Mouse (Mus musculus) testis, adult 2 months (tissue): ENCODE measurements around the gene Mthfd2l. TPM values are rescaled to one million over a fixed set of nuclear protein-coding genes. Genes with fewer than 3 reads are reported as not detected.

Experiments
- H3K27ac ChIP-seq: fragments of 200-500 bp; 2 replicates; pipeline ENCODE4 v1.5.1; 2012; ENCODE audit warnings: low read depth, low read length; ENCODE audit not compliant: control insufficient read depth, insufficient read depth
- H3K27me3 ChIP-seq: fragments of 200-500 bp; 2 replicates; pipeline ENCODE4 v1.6.1; 2012; ENCODE audit warnings: mild to moderate bottlenecking, low read length, moderate library complexity; ENCODE audit not compliant: control insufficient read depth, insufficient read depth
- H3K36me3 ChIP-seq: fragments of 200-500 bp; 2 replicates; pipeline ENCODE4 v1.6.1; 2012; ENCODE audit warnings: mild to moderate bottlenecking, low read length; ENCODE audit not compliant: control insufficient read depth, insufficient read depth
- H3K4me1 ChIP-seq: fragments of 200-500 bp; 2 replicates; pipeline ENCODE4 v1.6.1; 2012; ENCODE audit warnings: low read length; ENCODE audit not compliant: control insufficient read depth, insufficient read depth
- H3K4me3 ChIP-seq: fragments of 200-500 bp; 2 replicates; pipeline ENCODE4 v1.5.1; 2012; ENCODE audit warnings: low read depth, mild to moderate bottlenecking, low read length, moderate library complexity, mixed read lengths; ENCODE audit not compliant: control insufficient read depth
- CTCF ChIP-seq: fragments of 200-500 bp; IDR thresholded peaks from 2 replicates; pipeline ENCODE4 v1.5.1; 2012; ENCODE audit warnings: low read depth, mild to moderate bottlenecking, inconsistent platforms, low read length, moderate library complexity; ENCODE audit not compliant: control insufficient read depth, insufficient read depth, insufficient replicate concordance
- POLR2A ChIP-seq: fragments of 200-500 bp; IDR thresholded peaks from 2 replicates; pipeline ENCODE4 v1.6.1; 2012; ENCODE audit warnings: low read depth, mild to moderate bottlenecking, inconsistent platforms, low read length, moderate library complexity; ENCODE audit not compliant: control insufficient read depth
- polyA plus RNA-seq: library from polyadenylated mRNA; depleted of rRNA; stranded (reverse); fragments of >200 nt; gene quantifications from 2 replicates; pipeline ENCODE4 v1.2.3, GENCODE M21; 2012; rRNA removed

Mthfd2l gene
- polyA plus RNA-seq, 1 experiment: 4.7 TPM

DNA sequence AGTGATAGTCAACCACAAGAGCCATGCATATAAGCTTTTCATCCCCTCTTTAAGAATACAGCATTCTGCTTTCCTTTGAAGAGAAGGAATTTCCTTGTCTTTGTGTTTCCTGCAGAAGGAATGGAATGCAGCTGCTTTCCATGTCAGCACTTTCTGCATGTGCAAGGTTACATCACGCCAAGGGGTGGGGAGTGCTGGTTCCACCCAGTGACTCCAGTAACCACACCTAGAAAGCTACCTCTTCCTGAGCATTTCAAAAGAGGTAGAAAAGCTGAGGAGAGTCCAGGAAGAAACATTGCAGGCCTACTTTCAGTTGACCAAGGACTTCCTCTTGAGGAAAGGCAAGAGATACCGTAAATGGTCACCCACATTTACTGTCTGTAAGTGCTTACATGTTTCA, 104.4 kb downstream of the Mthfd2l start:
- TF ChIP-seq CTCF: no peak
- no peak for TF ChIP-seq POLR2A
- Histone ChIP-seq H3K36me3 (no peaks in the 10 kb centered on the region), H3K27me3 (no peaks in the 10 kb centered on the region), H3K27ac (no peak overlapping the region), H3K4me3 (no peak overlapping the region), H3K4me1 (no peaks in the 10 kb centered on the region)

GRCm38 (mm10) chr5:91036628-91037027, 105.7 kb downstream of the Mthfd2l start:
- TF ChIP-seq POLR2A (no peak), CTCF (no peak)
- H3K27me3 ChIP-seq: no peaks in the 10 kb centered on the region
- H3K27ac ChIP-seq: no peak overlapping the region
- no peaks in the 10 kb centered on the region for H3K36me3 ChIP-seq
- H3K4me3 ChIP-seq: no peak overlapping the region
- no peaks in the 10 kb centered on the region for H3K4me1 ChIP-seq

DNA sequence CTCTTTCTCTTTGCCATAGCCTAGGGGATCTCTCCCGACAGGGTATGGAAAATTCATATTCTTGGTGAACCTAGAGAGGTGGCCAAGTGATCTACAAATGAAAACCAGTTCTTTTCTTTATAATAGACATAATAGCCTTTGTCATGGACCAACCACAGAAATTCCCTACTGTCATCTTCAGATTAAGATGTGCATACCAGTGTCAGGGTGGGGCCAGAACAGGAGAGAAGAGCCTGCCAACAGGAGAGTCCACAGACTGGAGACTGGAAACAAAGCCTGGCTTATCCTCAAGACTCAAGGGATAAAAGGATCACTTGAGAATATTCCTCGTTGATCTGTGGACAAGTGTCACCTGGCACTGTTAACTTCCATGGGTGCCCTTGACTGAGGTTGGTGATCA, 106.8 kb downstream of the Mthfd2l start:
- Histone ChIP-seq H3K36me3 (no peaks in the 10 kb centered on the region), H3K27me3 (no peaks in the 10 kb centered on the region), H3K27ac (no peak overlapping the region), H3K4me1 (no peaks in the 10 kb centered on the region), H3K4me3 (no peak overlapping the region)
- no peak for TF ChIP-seq CTCF
- no peak for TF ChIP-seq POLR2A

GRCm38 (mm10) chr5:91038547-91038946, 107.6 kb downstream of the Mthfd2l start:
- Histone ChIP-seq H3K4me1 (no peaks in the 10 kb centered on the region), H3K27ac (no peak overlapping the region), H3K27me3 (no peaks in the 10 kb centered on the region), H3K36me3 (no peaks in the 10 kb centered on the region), H3K4me3 (no peak overlapping the region)
- TF ChIP-seq POLR2A (no peak), CTCF (no peak)

DNA sequence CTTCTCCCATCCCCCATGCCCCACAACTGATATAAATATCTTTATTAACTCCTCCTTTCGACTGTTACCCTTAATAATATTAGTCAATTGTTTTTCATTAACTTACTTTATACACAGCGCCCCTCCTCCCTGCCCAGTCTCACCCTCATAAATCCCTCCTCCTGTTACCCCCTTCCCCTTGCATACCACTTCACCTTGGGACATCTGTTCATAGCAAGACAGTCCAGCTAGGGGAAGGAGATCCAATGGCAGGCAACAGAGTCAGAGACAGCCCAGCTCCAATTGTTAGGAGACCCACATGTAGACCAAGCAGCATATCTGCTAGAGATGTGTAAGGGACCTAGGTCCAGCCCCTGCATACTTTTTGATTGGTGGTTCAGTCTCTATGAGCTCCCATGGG, 108.0 kb downstream of the Mthfd2l start:
- Histone ChIP-seq H3K27me3 (no peaks in the 10 kb centered on the region), H3K27ac (no peak overlapping the region), H3K4me1 (no peaks in the 10 kb centered on the region), H3K4me3 (no peak overlapping the region), H3K36me3 (no peaks in the 10 kb centered on the region)
- TF ChIP-seq CTCF (no peak), POLR2A (no peak)

GRCm38 (mm10) chr5:91047987-91048386, 117.1 kb downstream of the Mthfd2l start:
- no peaks in the 10 kb centered on the region for H3K4me1 ChIP-seq
- no peak overlapping the region for H3K4me3 ChIP-seq
- H3K27me3 ChIP-seq: no peaks in the 10 kb centered on the region
- no peak overlapping the region for H3K27ac ChIP-seq
- no peak for TF ChIP-seq POLR2A
- TF ChIP-seq CTCF: no peak
- H3K36me3 ChIP-seq: no peaks in the 10 kb centered on the region

DNA sequence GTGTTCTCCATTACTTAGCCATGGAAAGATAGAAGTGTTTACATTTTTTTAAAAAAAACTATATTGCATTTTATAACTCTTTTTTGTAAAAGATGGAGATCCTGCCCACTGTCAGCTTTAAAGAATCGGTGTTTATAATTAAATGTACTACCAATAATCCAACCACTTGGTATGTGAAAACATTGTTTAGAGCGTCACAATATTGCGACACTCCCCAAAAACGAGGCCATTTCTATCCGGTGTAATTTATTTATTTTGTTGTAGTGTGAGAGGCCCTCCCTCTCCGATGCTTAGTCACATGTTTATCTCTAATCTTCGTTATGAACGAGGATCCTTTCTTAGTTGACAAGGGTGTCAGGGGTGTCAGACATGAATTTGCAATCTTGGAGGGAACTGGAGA, 117.5 kb downstream of the Mthfd2l start:
- TF ChIP-seq POLR2A: no peak
- no peak for TF ChIP-seq CTCF
- no peak overlapping the region for H3K4me3 ChIP-seq
- no peaks in the 10 kb centered on the region for H3K4me1 ChIP-seq
- no peak overlapping the region for H3K27ac ChIP-seq
- no peaks in the 10 kb centered on the region for H3K36me3 ChIP-seq
- H3K27me3 ChIP-seq: no peaks in the 10 kb centered on the region

Other genes with a start within 250 kb of the Mthfd2l start
- not detected in 2 replicates for gene Cxcl5, start 171.8 kb upstream of the Mthfd2l start, polyA plus RNA-seq
- 0.10 TPM in 1 of 2 replicates, not detected in the other for gene Ppbp, start 162.6 kb upstream of the Mthfd2l start, polyA plus RNA-seq
- gene Pf4, start 158.7 kb upstream of the Mthfd2l start, polyA plus RNA-seq: 4.8 and 6.2 TPM in 2 replicates
- gene Cxcl3, start 145.0 kb upstream of the Mthfd2l start, polyA plus RNA-seq: not detected in 2 replicates
- gene Cxcl15, start 136.6 kb upstream of the Mthfd2l start, polyA plus RNA-seq: not detected in 2 replicates
- 0.24 and 0.36 TPM in 2 replicates for gene Cxcl1, start 39.9 kb upstream of the Mthfd2l start, polyA plus RNA-seq
- gene Cxcl2, start 27.2 kb upstream of the Mthfd2l start, polyA plus RNA-seq: not detected in 2 replicates
- 0.23 and 0.40 TPM in 2 replicates for gene Epgn, start 96.3 kb downstream of the Mthfd2l start, polyA plus RNA-seq
- not detected in 2 replicates for gene Ereg, start 143.5 kb downstream of the Mthfd2l start, polyA plus RNA-seq
- gene Areg, start 208.5 kb downstream of the Mthfd2l start, polyA plus RNA-seq: not detected in 2 replicates